Comparison of ENCODE assay signal across 8 mouse cellular contexts in genomic region chr10:61051993-61052613, GRCm38 (mm10). TPM values are rescaled to one million over a fixed set of nuclear protein-coding genes. Genes with fewer than 3 reads are reported as not detected.
DNase-seq lines count a peak whose midpoint lies in the region; ATAC-seq and TF ChIP-seq lines count a peak whose summit lies in the region.

No protein-coding gene starts in this region.

- intact Hi-C loops in left cerebral cortex, postnatal 10 days (cut with DNase I): loop anchor here (2.0 kb wide), 2 partner anchors 217 to 273 kb away; no protein-coding TSS in a partner anchor

- WGBS in intestine, embryonic 14.5 days: 56% methylated on average over 14 of the region's 14 CpGs
- 61% methylated on average over 14 of the region's 14 CpGs for WGBS in intestine, embryonic 15.5 days
- 61% methylated on average over 14 of the region's 14 CpGs for WGBS in forebrain, embryonic 13.5 days
- WGBS in hindbrain, postnatal 0 days: 58% methylated on average over 14 of the region's 14 CpGs
- WGBS in midbrain, embryonic 12.5 days: 61% methylated on average over 14 of the region's 14 CpGs
- 57% methylated on average over 14 of the region's 14 CpGs for WGBS in small intestine, adult 2 months

- no peaks in the 10 kb centered on the region for H3K27me3 ChIP-seq in intestine, embryonic 14.5 days (replicated peaks; ENCODE audit: control insufficient read depth, insufficient read depth, low read length)
- H3K27me3 ChIP-seq in intestine, embryonic 15.5 days (replicated peaks): 0 out of 2 replicates have a peak, but pooled peaks cover 5% of the 10 kb centered on the region
- no peaks in the 10 kb centered on the region; the same call in 1 of the 2 replicates for H3K27me3 ChIP-seq in forebrain, embryonic 13.5 days
- H3K27me3 ChIP-seq in hindbrain, postnatal 0 days (ENCODE audit: insufficient read depth, low read length): no peaks in the 10 kb centered on the region
- H3K27me3 ChIP-seq in midbrain, embryonic 12.5 days: peaks cover 62% of the 10 kb centered on the region
- no peaks in the 10 kb centered on the region for H3K27me3 ChIP-seq in small intestine, adult 2 months (ENCODE audit: control insufficient read depth, insufficient read depth, low read length)

- H3K27ac ChIP-seq in intestine, embryonic 14.5 days (ENCODE audit: low read depth): no peak overlapping the region
- H3K27ac ChIP-seq in intestine, embryonic 15.5 days: no peak overlapping the region
- no peak overlapping the region for H3K27ac ChIP-seq in forebrain, embryonic 13.5 days
- no peak overlapping the region for H3K27ac ChIP-seq in hindbrain, postnatal 0 days
- H3K27ac ChIP-seq in midbrain, embryonic 12.5 days (replicated peaks): no peak overlapping the region
- H3K27ac ChIP-seq in small intestine, adult 2 months (ENCODE audit: insufficient read depth, low read depth, low read length): no peak overlapping the region

- no peaks in the 10 kb centered on the region for H3K36me3 ChIP-seq in intestine, embryonic 14.5 days (ENCODE audit: control insufficient read depth, insufficient read depth, low read length)
- H3K36me3 ChIP-seq in intestine, embryonic 15.5 days: no peaks in the 10 kb centered on the region
- H3K36me3 ChIP-seq in forebrain, embryonic 13.5 days (ENCODE audit: poor library complexity, severe bottlenecking): no peaks in the 10 kb centered on the region
- H3K36me3 ChIP-seq in hindbrain, postnatal 0 days (ENCODE audit: insufficient read depth, low read length): no peaks in the 10 kb centered on the region
- no peaks in the 10 kb centered on the region for H3K36me3 ChIP-seq in midbrain, embryonic 12.5 days
- H3K36me3 ChIP-seq in small intestine, adult 2 months (ENCODE audit: control insufficient read depth, insufficient read depth, low read length): no peaks in the 10 kb centered on the region

- peak; percentile 86 for DNase-seq in intestine, embryonic 14.5 days (ENCODE audit: low spot score)
- peak; percentile 64 for DNase-seq in cerebellum, adult 11 months
- DNase-seq in hindbrain, postnatal 0 days (ENCODE audit: low spot score): peak; percentile 91
- DNase-seq in left cerebral cortex, postnatal 10 days (ENCODE audit: extremely low spot score in 1 of 2, low spot score in 2 of 2): peak; percentile 67 to 69

- H3K4me2 ChIP-seq in intestine, embryonic 14.5 days (ENCODE audit: low read length): no peak overlapping the region
- H3K4me2 ChIP-seq in intestine, embryonic 15.5 days (replicated peaks): no peak overlapping the region
- no peak overlapping the region for H3K4me2 ChIP-seq in forebrain, embryonic 13.5 days
- no peak overlapping the region for H3K4me2 ChIP-seq in hindbrain, postnatal 0 days (ENCODE audit: low read depth, low read length)
- no peak overlapping the region for H3K4me2 ChIP-seq in midbrain, embryonic 12.5 days (replicated peaks)

- TF ChIP-seq CTCF in hindbrain, postnatal 0 days (IDR thresholded peaks at IDR 0.05; ENCODE audit: low read depth): peak; percentile 97
- TF ChIP-seq CTCF in small intestine, adult 2 months (IDR thresholded peaks at IDR 0.05; ENCODE audit: extremely low read depth, insufficient read length, insufficient replicate concordance, low read depth, low read length): peak; percentile 83; the same call in 1 of the 2 replicates

- ATAC-seq in intestine, embryonic 14.5 days (replicated peaks; ENCODE audit: low FRiP score, low TSS enrichment, low read depth): no peak
- ATAC-seq in intestine, embryonic 15.5 days: no peak
- peak; percentile 86 for ATAC-seq in forebrain, embryonic 13.5 days
- ATAC-seq in hindbrain, postnatal 0 days: peak; percentile 76; the same call in 1 of the 2 replicates
- peak; percentile 54; the same call in 1 of the 2 replicates for ATAC-seq in midbrain, embryonic 12.5 days (ENCODE audit: low FRiP score, low read depth)

- H3K9me3 ChIP-seq in intestine, embryonic 14.5 days (ENCODE audit: control insufficient read depth, low read length): no peaks in the 10 kb centered on the region; the same call in 1 of the 2 replicates
- H3K9me3 ChIP-seq in intestine, embryonic 15.5 days: no peaks in the 10 kb centered on the region
- H3K9me3 ChIP-seq in forebrain, embryonic 13.5 days (replicated peaks): peaks cover 6% of the 10 kb centered on the region; the same call in 1 of the 2 replicates
- H3K9me3 ChIP-seq in hindbrain, postnatal 0 days (ENCODE audit: low read length): peaks cover 6% of the 10 kb centered on the region; the same call in 1 of the 2 replicates
- peaks cover 10% of the 10 kb centered on the region for H3K9me3 ChIP-seq in midbrain, embryonic 12.5 days

- TF ChIP-seq POLR2A in small intestine, adult 2 months (IDR thresholded peaks at IDR 0.05; ENCODE audit: low read depth, low read length): no peak

- H3K9ac ChIP-seq in intestine, embryonic 14.5 days (ENCODE audit: low read length): no peak overlapping the region
- no peak overlapping the region for H3K9ac ChIP-seq in intestine, embryonic 15.5 days
- no peak overlapping the region for H3K9ac ChIP-seq in forebrain, embryonic 13.5 days
- no peak overlapping the region for H3K9ac ChIP-seq in hindbrain, postnatal 0 days (replicated peaks; ENCODE audit: low read length)
- no peak overlapping the region for H3K9ac ChIP-seq in midbrain, embryonic 12.5 days (replicated peaks)

- H3K4me1 ChIP-seq in intestine, embryonic 14.5 days (replicated peaks; ENCODE audit: control insufficient read depth, insufficient read depth, low read length): no peaks in the 10 kb centered on the region
- H3K4me1 ChIP-seq in intestine, embryonic 15.5 days (replicated peaks): no peaks in the 10 kb centered on the region
- H3K4me1 ChIP-seq in forebrain, embryonic 13.5 days: no peaks in the 10 kb centered on the region
- no peaks in the 10 kb centered on the region for H3K4me1 ChIP-seq in hindbrain, postnatal 0 days (ENCODE audit: insufficient read depth, low read length)
- H3K4me1 ChIP-seq in midbrain, embryonic 12.5 days: no peaks in the 10 kb centered on the region
- no peaks in the 10 kb centered on the region for H3K4me1 ChIP-seq in small intestine, adult 2 months (ENCODE audit: control insufficient read depth, insufficient read depth, insufficient read length, low read length)

- H3K4me3 ChIP-seq in intestine, embryonic 14.5 days (ENCODE audit: low read depth, low read length): no peak overlapping the region
- no peak overlapping the region for H3K4me3 ChIP-seq in intestine, embryonic 15.5 days (replicated peaks)
- no peak overlapping the region for H3K4me3 ChIP-seq in forebrain, embryonic 13.5 days
- H3K4me3 ChIP-seq in hindbrain, postnatal 0 days (ENCODE audit: low read length): no peak overlapping the region
- H3K4me3 ChIP-seq in midbrain, embryonic 12.5 days: no peak overlapping the region
- H3K4me3 ChIP-seq in small intestine, adult 2 months (ENCODE audit: low read depth, low read length): no peak overlapping the region

RNA-seq across cellular contexts. Expression of gene Pcbd1, which starts 37.0 kb away (rescaled TPM):
- polyA plus RNA-seq in intestine, embryonic 14.5 days (2014; fragmentation: Nextera tagmentation; extraction: Ambion mirVana): 162 and 165 TPM in 2 replicates
- polyA plus RNA-seq in intestine, embryonic 15.5 days (2015; fragmentation: Nextera tagmentation; extraction: Ambion mirVana): 207 and 233 TPM in 2 replicates
- polyA plus RNA-seq in forebrain, embryonic 13.5 days (2015; fragmentation: Nextera tagmentation; extraction: Ambion mirVana): 17.1 and 18.3 TPM in 2 replicates
- 22.6 and 36.6 TPM in 2 replicates for total RNA-seq in hindbrain, postnatal 0 days (2014; rRNA removed)
- 62.9 and 63.3 TPM in 2 replicates for polyA plus RNA-seq in hindbrain, postnatal 0 days (2015; fragmentation: Nextera tagmentation; extraction: Ambion mirVana)
- total RNA-seq in left cerebral cortex, postnatal 10 days (2021): 10 to 100 TPM; 12.4 to 15.4 TPM
- polyA plus RNA-seq in midbrain, embryonic 12.5 days (2016; fragmentation: Nextera tagmentation; extraction: Ambion mirVana): 27.3 and 28.4 TPM in 2 replicates
- polyA plus RNA-seq in small intestine, adult 2 months (2012; rRNA removed): 14.7 and 21.0 TPM in 2 replicates

Comparison
In these comparisons a context has a peak if more than half of its experiments do, and no peak if none do; other contexts are left out.
1. ATAC-seq: peak in forebrain, embryonic 13.5 days (single experiment), hindbrain, postnatal 0 days (single experiment) and midbrain, embryonic 12.5 days (single experiment); none in intestine, embryonic 14.5 days (single experiment) and intestine, embryonic 15.5 days (single experiment).
2. Peak in every context shown above with its lines, with median percentiles within 50 percentile points of each other: DNase-seq.